ENCODE assay signal across 8 mouse cellular contexts in the genomic region with DNA sequence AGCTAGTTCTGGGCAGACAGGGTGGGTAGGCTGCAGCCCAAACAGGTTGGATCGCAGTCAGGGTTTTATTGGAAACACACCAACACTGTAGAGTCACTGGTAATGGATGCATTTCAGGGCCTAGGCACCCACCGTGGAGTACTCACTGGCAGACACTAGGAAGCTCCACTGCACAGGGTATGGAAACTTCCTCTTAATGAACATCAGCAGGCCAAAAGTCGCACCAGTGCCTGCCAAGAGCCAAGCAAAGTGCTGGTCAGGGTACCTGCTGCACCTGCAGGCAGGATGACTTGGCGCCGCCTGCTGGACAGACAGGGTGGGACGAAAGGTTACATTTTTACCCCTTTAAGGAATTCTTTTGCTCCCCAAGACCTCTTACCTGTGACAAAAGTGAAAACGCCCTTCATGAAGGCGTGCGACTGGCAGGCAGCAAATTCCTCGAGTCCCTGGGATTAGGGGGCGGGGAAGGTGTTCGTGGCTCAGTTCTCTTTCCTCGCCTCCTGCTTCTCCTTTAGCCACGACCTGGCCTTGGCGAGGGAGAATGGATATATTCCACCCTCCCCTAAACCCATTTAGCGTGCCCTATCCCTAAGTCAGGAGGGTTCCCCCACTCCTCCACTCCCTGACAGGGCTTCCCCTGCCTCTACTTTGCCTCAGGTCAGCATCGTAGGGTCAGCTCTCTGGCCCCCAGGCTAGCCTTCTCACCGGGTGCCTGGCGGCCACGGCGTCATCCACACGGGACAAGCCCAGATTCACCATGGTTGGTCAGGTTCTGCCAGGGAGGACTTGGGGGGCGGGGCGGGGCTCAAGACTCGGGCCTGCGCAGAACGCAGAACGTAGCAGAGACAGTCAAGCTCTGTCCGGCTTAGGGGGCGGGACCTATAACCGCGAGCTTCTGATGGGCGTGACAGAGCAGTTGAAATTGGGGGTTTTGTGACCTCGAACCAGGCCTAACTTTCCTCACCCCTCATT. TPM values are rescaled to one million over a fixed set of nuclear protein-coding genes. Genes with fewer than 3 reads are reported as not detected.
DNase-seq lines count a peak whose midpoint lies in the region; ATAC-seq and TF ChIP-seq lines count a peak whose summit lies in the region.

Gene Tmem141, minus strand, starts transcription at position 777 of the 972 bp plus-strand sequence.

- ATAC-seq in embryonic facial prominence, embryonic 15.5 days (ENCODE audit: insufficient number of reproducible peaks, low FRiP score, low TSS enrichment, low read depth), result peak; percentile 84
- ATAC-seq in kidney, embryonic 14.5 days (ENCODE audit: low FRiP score, low TSS enrichment), result peak; percentile 96
- peak; percentile 84 for ATAC-seq in limb, embryonic 15.5 days (ENCODE audit: insufficient number of reproducible peaks, low FRiP score, low TSS enrichment, low read depth)

- peak within 1 kb of the TSS; percentile 35; the same call in 1 of the 2 replicates for H3K9ac ChIP-seq in embryonic facial prominence, embryonic 15.5 days
- H3K9ac ChIP-seq in kidney, embryonic 14.5 days (ENCODE audit: low read depth, low read length), result peak within 1 kb of the TSS; percentile 64
- peak within 1 kb of the TSS; percentile 45; the same call in 1 of the 2 replicates for H3K9ac ChIP-seq in limb, embryonic 15.5 days

- peak within 1 kb of the TSS; percentile 21; the same call in 1 of the 2 replicates for H3K27ac ChIP-seq in bone marrow, adult 2 months (ENCODE audit: control insufficient read depth, insufficient read depth, low read depth, low read length, poor library complexity)
- peak within 1 kb of the TSS; percentile 71 for H3K27ac ChIP-seq in embryonic facial prominence, embryonic 15.5 days (replicated peaks)
- H3K27ac ChIP-seq in kidney, embryonic 14.5 days (ENCODE audit: low read depth, low read length), result 0 out of 2 replicates have a peak within 1 kb of the TSS, but pooled peaks have one; percentile 9
- H3K27ac ChIP-seq in limb, embryonic 15.5 days, result peak within 1 kb of the TSS; percentile 85

- 8% methylated on average over 34 of the region's 34 CpGs for WGBS in bone marrow, adult 2 months
- WGBS in embryonic facial prominence, embryonic 15.5 days, result 5% methylated on average over 34 of the region's 34 CpGs
- 5% methylated on average over 34 of the region's 34 CpGs for WGBS in kidney, embryonic 14.5 days
- 4% methylated on average over 34 of the region's 34 CpGs for WGBS in limb, embryonic 15.5 days

- H3K9me3 ChIP-seq in embryonic facial prominence, embryonic 15.5 days (replicated peaks), result no peaks in the 10 kb centered on the region
- H3K9me3 ChIP-seq in kidney, embryonic 14.5 days (ENCODE audit: control insufficient read depth, low read length), result no peaks in the 10 kb centered on the region
- H3K9me3 ChIP-seq in limb, embryonic 15.5 days, result no peaks in the 10 kb centered on the region

- TF ChIP-seq POLR2A in bone marrow, adult 2 months (IDR thresholded peaks at IDR 0.05; ENCODE audit: borderline replicate concordance, control insufficient read depth, low read depth, low read length), result peak; percentile 33; the same call in 1 of the 2 replicates

- peak within 1 kb of the TSS; percentile 64 for H3K4me3 ChIP-seq in bone marrow, adult 2 months (replicated peaks; ENCODE audit: control insufficient read depth, low read depth, low read length)
- H3K4me3 ChIP-seq in embryonic facial prominence, embryonic 15.5 days (replicated peaks), result peak within 1 kb of the TSS; percentile 53
- peak within 1 kb of the TSS; percentile 55 for H3K4me3 ChIP-seq in kidney, embryonic 14.5 days (ENCODE audit: low read length)
- H3K4me3 ChIP-seq in limb, embryonic 15.5 days, result peak within 1 kb of the TSS; percentile 53

- TF ChIP-seq CTCF in bone marrow, adult 2 months (IDR thresholded peaks at IDR 0.05; ENCODE audit: control insufficient read depth, insufficient read depth, low read length), result peak; percentile 57; the same call in 1 of the 2 replicates

- H3K27me3 ChIP-seq in embryonic facial prominence, embryonic 15.5 days, result peaks cover 16% of the 10 kb centered on the region
- peaks cover 11% of the 10 kb centered on the region for H3K27me3 ChIP-seq in kidney, embryonic 14.5 days (ENCODE audit: control insufficient read depth, insufficient read depth, low read length)
- peaks cover 26% of the 10 kb centered on the region for H3K27me3 ChIP-seq in limb, embryonic 15.5 days

- peak; percentile 92 for DNase-seq in 3134 (ENCODE audit: extremely low read depth, insufficient read length, low spot score)
- peak; percentile 83 for DNase-seq in heart, adult 8-10 months (ENCODE audit: low spot score)
- peak; percentile 30 to 76 for DNase-seq in monocyte, adult 2 months (ENCODE audit: low read depth in 1 of 2, low spot score in 2 of 2)
- DNase-seq in spleen, postnatal 36 days (ENCODE audit: low spot score in 2 of 2), result peak; percentile 66 to 77

- peak within 1 kb of the TSS; percentile 83 for H3K4me2 ChIP-seq in embryonic facial prominence, embryonic 15.5 days (replicated peaks)
- H3K4me2 ChIP-seq in kidney, embryonic 14.5 days (replicated peaks; ENCODE audit: low read depth, low read length), result peak within 1 kb of the TSS; percentile 84
- H3K4me2 ChIP-seq in limb, embryonic 15.5 days, result peak within 1 kb of the TSS; percentile 82

- no peaks in the 10 kb centered on the region; the same call in 1 of the 2 replicates for H3K4me1 ChIP-seq in bone marrow, adult 2 months (ENCODE audit: control insufficient read depth, insufficient read depth, low read length)
- peaks cover 22% of the 10 kb centered on the region for H3K4me1 ChIP-seq in embryonic facial prominence, embryonic 15.5 days
- peaks cover 6% of the 10 kb centered on the region for H3K4me1 ChIP-seq in kidney, embryonic 14.5 days (ENCODE audit: control insufficient read depth, insufficient read depth, low read length)
- peaks cover 20% of the 10 kb centered on the region for H3K4me1 ChIP-seq in limb, embryonic 15.5 days

- no peaks in the 10 kb centered on the region for H3K36me3 ChIP-seq in embryonic facial prominence, embryonic 15.5 days
- no peaks in the 10 kb centered on the region for H3K36me3 ChIP-seq in kidney, embryonic 14.5 days (ENCODE audit: control insufficient read depth, insufficient read depth, low read length)
- no peaks in the 10 kb centered on the region for H3K36me3 ChIP-seq in limb, embryonic 15.5 days

RNA-seq across cellular contexts. Expression of gene Tmem141, which starts in this region (rescaled TPM):
- 17.3 and 20.9 TPM in 2 replicates for polyA plus RNA-seq in bone marrow, adult 2 months (2011; ENCODE audit: insufficient read depth, insufficient read length, low replicate concordance, missing spikeins)
- 28.6 and 30.5 TPM in 2 replicates for polyA plus RNA-seq in embryonic facial prominence, embryonic 15.5 days (2015; fragmentation: Nextera tagmentation; extraction: Ambion mirVana)
- total RNA-seq in heart, adult 8-10 months (2022), result 10 to 100 TPM; 32.0 to 42.2 (median 38.6) TPM
- polyA plus RNA-seq in kidney, embryonic 14.5 days (2014; fragmentation: Nextera tagmentation; extraction: Ambion mirVana), result 24.3 and 35.0 TPM in 2 replicates
- polyA plus RNA-seq in limb, embryonic 15.5 days (2015; fragmentation: Nextera tagmentation; extraction: Ambion mirVana), result 27.3 and 28.7 TPM in 2 replicates

Comparison
In these comparisons a context has a peak if more than half of its experiments do, and no peak if none do; other contexts are left out.
1. Peak in every context shown above with its lines: DNase-seq, ATAC-seq, H3K4me3 ChIP-seq and H3K27ac ChIP-seq.
2. H3K27ac ChIP-seq: peak in every context shown above with its lines; median percentile 85 in limb, embryonic 15.5 days; 71 in embryonic facial prominence, embryonic 15.5 days; 21 in bone marrow, adult 2 months; 9 in kidney, embryonic 14.5 days.